Mouse (Mus musculus) lung, postnatal 0 days (tissue): Measurements from ENCODE around the gene Nrxn3. TPM values are rescaled to one million over a fixed set of nuclear protein-coding genes. Genes with fewer than 3 reads are reported as not detected.

Source experiments
- ATAC-seq: fragments of 200-750 bp; cut with Nextera tagmentation; 2 replicates; pipeline ENCODE4 v1.8.0; 2017; ENCODE audit warnings: moderate library complexity
- DNase-seq: peaks from one replicate; pipeline ENCODE4 v3.0.0-alpha.2; 2016; ENCODE audit warnings: low spot score
- H3K27ac ChIP-seq: fragments of 300-500 bp; sonication (generic); 2 replicates; pipeline ENCODE4 v1.5.1; 2014; ENCODE audit warnings: antibody characterized with exemption, mild to moderate bottlenecking, low read length, mixed read lengths
- H3K27me3 ChIP-seq: fragments of 300-500 bp; sonication (generic); replicated peaks from 2 replicates; pipeline ENCODE4 v1.6.1; 2014; ENCODE audit warnings: low read length, mixed read lengths; ENCODE audit not compliant: insufficient read depth
- H3K36me3 ChIP-seq: fragments of 300-500 bp; sonication (generic); 2 replicates; pipeline ENCODE4 v1.6.1; 2014; ENCODE audit warnings: low read length, mixed read lengths; ENCODE audit not compliant: insufficient read depth
- H3K4me1 ChIP-seq: fragments of 300-500 bp; sonication (generic); 2 replicates; pipeline ENCODE4 v1.6.1; 2014; ENCODE audit warnings: antibody characterized with exemption, low read depth, low read length, mixed read lengths; ENCODE audit not compliant: insufficient read depth
- H3K4me2 ChIP-seq: fragments of 300-500 bp; sonication (generic); replicated peaks from 2 replicates; pipeline ENCODE4 v1.6.1; 2014; ENCODE audit warnings: low read depth, mild to moderate bottlenecking, low read length, moderate library complexity, mixed read lengths
- H3K4me3 ChIP-seq: fragments of 300-500 bp; sonication (generic); 2 replicates; pipeline ENCODE4 v1.5.1; 2014; ENCODE audit warnings: low read depth, low read length
- H3K9ac ChIP-seq: fragments of 300-500 bp; sonication (generic); replicated peaks from 2 replicates; pipeline ENCODE4 v1.6.1; 2014; ENCODE audit warnings: low read depth, mild to moderate bottlenecking
- H3K9me3 ChIP-seq: fragments of 300-500 bp; sonication (generic); 2 replicates; pipeline ENCODE4 v1.6.1; 2016; ENCODE audit warnings: low read length, mixed read lengths
- CTCF ChIP-seq: IDR thresholded peaks from 2 replicates; pipeline ENCODE4 v1.5.1; 2016; ENCODE audit warnings: antibody characterized with exemption, mild to moderate bottlenecking
- EP300 ChIP-seq: IDR thresholded peaks from 2 replicates; pipeline ENCODE4 v1.6.1; 2016; ENCODE audit warnings: antibody characterized with exemption, mild to moderate bottlenecking, control low read depth
- WGBS: fragments of 180-500 bp; shearing (Covaris S2); extraction: QIAGEN DNeasy Blood & Tissue Kit; methylation state at CpG from one replicate; pipeline ENCODE4 v1.1.7; 2014; 5-methylcytosine and 5-hydroxymethylcytosine counted together
- microRNA-seq: library from miRNA; unstranded; fragments of <30 nt; microRNA quantifications from one replicate; pipeline ENCODE4, GENCODE M21; 2016
- polyA plus RNA-seq: library from polyadenylated mRNA; unstranded; fragments of >200 nt; fragmentation: Nextera tagmentation; extraction: Ambion mirVana; gene quantifications from 2 replicates; pipeline ENCODE4 v1.2.1, GENCODE M21; 2015

Gene Nrxn3
- polyA plus RNA-seq, 1 experiment from 2014 or later, result 2.1 TPM

DNA sequence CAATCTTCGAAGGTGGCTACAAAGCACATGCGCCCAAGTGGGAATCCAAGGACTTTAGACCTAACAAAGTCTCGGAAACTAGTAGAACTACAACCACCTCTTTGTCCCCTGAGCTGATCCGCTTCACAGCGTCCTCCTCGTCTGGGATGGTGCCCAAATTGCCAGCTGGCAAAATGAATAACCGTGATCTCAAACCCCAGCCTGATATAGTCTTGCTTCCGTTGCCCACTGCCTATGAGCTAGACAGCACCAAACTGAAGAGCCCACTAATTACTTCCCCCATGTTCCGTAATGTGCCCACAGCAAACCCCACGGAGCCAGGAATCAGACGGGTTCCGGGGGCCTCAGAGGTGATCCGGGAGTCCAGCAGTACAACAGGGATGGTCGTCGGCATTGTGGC lies 1609.1 kb downstream of the Nrxn3 start:
- H3K9ac ChIP-seq, result no peak overlapping the region
- H3K4me1 ChIP-seq, result no peaks in the 10 kb centered on the region
- H3K27ac ChIP-seq, result no peak overlapping the region
- no peaks in the 10 kb centered on the region for H3K27me3 ChIP-seq
- H3K9me3 ChIP-seq, result no peaks in the 10 kb centered on the region
- H3K4me2 ChIP-seq, result no peak overlapping the region
- ATAC-seq (no peak), DNase-seq (no peak)
- H3K36me3 ChIP-seq, result no peaks in the 10 kb centered on the region
- WGBS, result 92% methylated on average over 15 of the region's 15 CpGs
- no peak overlapping the region for H3K4me3 ChIP-seq
- TF ChIP-seq EP300, result no peak
- no peak for TF ChIP-seq CTCF

DNA sequence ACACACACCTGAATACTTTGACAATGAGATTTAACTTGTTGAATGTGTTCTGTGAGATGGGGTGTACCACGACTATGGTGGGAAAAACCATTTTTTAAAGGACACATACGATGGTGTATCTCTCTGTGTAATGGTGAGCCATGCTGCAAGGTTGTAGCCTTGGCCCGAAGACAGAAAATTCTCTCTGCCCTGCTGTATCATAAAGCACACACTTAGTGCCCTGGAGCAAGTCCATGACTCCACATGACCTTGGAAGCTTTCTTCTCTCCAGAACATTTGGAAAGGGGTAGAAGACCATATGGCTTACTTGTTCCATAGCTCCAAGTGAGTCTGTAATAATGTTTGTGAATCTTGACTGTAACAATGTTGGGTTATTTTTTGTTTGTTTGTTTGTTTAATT lies 1609.8 kb downstream of the Nrxn3 start:
- H3K27me3 ChIP-seq, result no peaks in the 10 kb centered on the region
- H3K9ac ChIP-seq, result no peak overlapping the region
- H3K36me3 ChIP-seq, result no peaks in the 10 kb centered on the region
- H3K27ac ChIP-seq, result no peak overlapping the region
- H3K4me1 ChIP-seq, result no peaks in the 10 kb centered on the region
- WGBS, result 84% methylated on average over 3 of the region's 3 CpGs
- TF ChIP-seq CTCF, result no peak
- TF ChIP-seq EP300, result no peak
- ATAC-seq, result no peak
- no peak overlapping the region for H3K4me3 ChIP-seq
- H3K4me2 ChIP-seq, result no peak overlapping the region
- DNase-seq, result no peak
- H3K9me3 ChIP-seq, result no peaks in the 10 kb centered on the region

DNA sequence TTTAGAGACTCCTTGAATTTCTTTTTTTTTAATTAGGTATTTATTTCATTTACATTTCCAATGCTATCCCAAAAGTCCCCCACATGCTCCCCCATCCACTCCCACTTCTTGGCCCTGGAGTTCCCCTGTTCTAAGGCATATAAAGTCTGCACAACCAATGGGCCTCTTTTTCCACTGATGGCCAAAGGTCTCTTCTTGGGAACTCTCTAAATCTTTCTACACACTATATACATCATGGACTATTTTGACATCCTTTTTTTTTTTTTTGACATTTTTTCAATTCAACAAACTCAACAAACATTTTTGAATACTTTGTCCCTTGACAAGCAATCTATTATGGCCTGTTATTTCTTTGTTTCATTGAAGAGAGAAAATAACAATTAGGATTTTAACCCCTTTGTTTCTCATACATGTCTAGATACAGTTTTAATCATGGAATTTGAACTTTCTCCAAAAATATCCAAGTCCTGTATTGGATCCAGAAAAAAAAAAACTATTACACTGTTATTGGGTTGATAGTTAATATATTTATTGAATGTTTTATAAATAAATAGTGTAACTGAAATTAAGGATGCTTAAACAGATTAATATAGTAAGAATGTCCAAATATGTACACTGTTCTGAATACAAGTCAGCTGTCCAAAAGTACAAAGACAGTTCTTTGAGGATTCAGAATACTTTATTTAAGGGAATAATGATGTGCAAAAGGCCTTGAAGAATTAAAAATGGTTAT lies 1615.0 kb downstream of the Nrxn3 start:
- no peaks in the 10 kb centered on the region for H3K4me1 ChIP-seq
- H3K4me2 ChIP-seq, result no peak overlapping the region
- no peak for DNase-seq
- H3K4me3 ChIP-seq, result no peak overlapping the region
- no peaks in the 10 kb centered on the region for H3K27me3 ChIP-seq
- no peak overlapping the region for H3K27ac ChIP-seq
- H3K36me3 ChIP-seq, result no peaks in the 10 kb centered on the region
- no peaks in the 10 kb centered on the region for H3K9me3 ChIP-seq
- H3K9ac ChIP-seq, result no peak overlapping the region
- ATAC-seq, result no peak
- TF ChIP-seq EP300 (no peak), CTCF (no peak)

DNA sequence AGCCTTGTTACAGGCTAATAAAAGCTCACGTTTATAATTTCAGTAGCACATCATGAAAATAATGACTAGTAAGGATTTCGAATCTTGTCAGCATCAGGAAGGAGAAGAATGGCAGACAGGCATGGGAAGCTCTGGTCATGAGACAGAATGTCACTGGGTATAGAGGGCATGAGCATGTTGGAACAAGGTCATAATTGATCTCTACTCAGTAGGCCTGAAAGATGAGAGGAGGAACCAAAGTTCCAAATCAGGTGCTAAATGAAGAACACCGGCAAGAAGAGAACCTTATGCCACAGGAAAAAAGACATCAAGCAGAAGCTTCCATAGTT lies 1615.5 kb downstream of the Nrxn3 start:
- TF ChIP-seq EP300 (no peak), CTCF (no peak)
- WGBS, result 63% methylated on average over 3 of the region's 3 CpGs
- Histone ChIP-seq H3K4me1 (no peaks in the 10 kb centered on the region), H3K9me3 (no peaks in the 10 kb centered on the region), H3K4me2 (no peak overlapping the region), H3K36me3 (no peaks in the 10 kb centered on the region), H3K9ac (no peak overlapping the region), H3K27ac (no peak overlapping the region), H3K4me3 (no peak overlapping the region), H3K27me3 (no peaks in the 10 kb centered on the region)
- DNase-seq, result no peak
- no peak for ATAC-seq

Small RNA genes within 50 kb of the gene (microRNA-seq; reads per million reads assigned to microRNA genes)
- gene Gm23989 (not detected), gene Gm27313 (not detected)
